Mouse (Mus musculus) T-cell, adult 2 months (primary cell): ENCODE data around the gene Mei1.
A peak's percentile ranks its signal among the peaks of the same experiment; 100 is the strongest.

Experiments used
- DNase-seq: peaks from one replicate; pipeline ENCODE4 v3.0.0; 2022; ENCODE audit warnings: low spot score

Gene Mei1

GRCm38 (mm10) chr15:82069898-82070297 lies at the start of gene Mei1:
Gene Mei1 (plus strand): TSS chr15:82069996.
- no peak for DNase-seq

GRCm38 (mm10) chr15:82022535-82023088 lies 47.2 kb upstream of the Mei1 start:
- DNase-seq, result no peak

- DNase-seq, result no peak
These were observed 45.7 kb upstream of the Mei1 start for GRCm38 (mm10) chr15:82023965-82024635.

- DNase-seq, result no peak
These were observed 42.5 kb upstream of the Mei1 start for GRCm38 (mm10) chr15:82027276-82027675.

- DNase-seq, result no peak
These were observed 42.1 kb upstream of the Mei1 start for GRCm38 (mm10) chr15:82027726-82028125.

- no peak for DNase-seq
These were observed 37.4 kb upstream of the Mei1 start for GRCm38 (mm10) chr15:82032386-82032785.

- DNase-seq, result no peak
These were observed 36.0 kb upstream of the Mei1 start, which contains the start of gene Desi1 for GRCm38 (mm10) chr15:82033762-82034161. Gene Desi1 (minus strand): TSS chr15:82033862.

- peak; percentile 59 for DNase-seq
These were observed 33.7 kb upstream of the Mei1 start for GRCm38 (mm10) chr15:82035904-82036689.

GRCm38 (mm10) chr15:82040650-82041049 lies 29.1 kb upstream of the Mei1 start:
- peak; percentile 63 for DNase-seq

GRCm38 (mm10) chr15:82044166-82044784 lies 25.5 kb upstream of the Mei1 start:
- peak; percentile 36 for DNase-seq

GRCm38 (mm10) chr15:82046246-82046891 lies 23.4 kb upstream of the Mei1 start:
- no peak for DNase-seq

GRCm38 (mm10) chr15:82047080-82047883 lies 22.5 kb upstream of the Mei1 start, which contains the start of gene Snu13:
Gene Snu13 (minus strand): TSS chr15:82047598.
- peak; percentile 94 for DNase-seq

- DNase-seq, result no peak
These were observed 17.3 kb upstream of the Mei1 start for GRCm38 (mm10) chr15:82052544-82052943.

- no peak for DNase-seq
These were observed 11.0 kb upstream of the Mei1 start, which contains the start of gene 4930407I10Rik for GRCm38 (mm10) chr15:82058719-82059201. Gene 4930407I10Rik (plus strand): TSS chr15:82059151.

GRCm38 (mm10) chr15:82063909-82064308 lies 5.9 kb upstream of the Mei1 start:
- no peak for DNase-seq

GRCm38 (mm10) chr15:82065511-82065910 lies 4.3 kb upstream of the Mei1 start:
- DNase-seq, result peak; percentile 42

GRCm38 (mm10) chr15:82071816-82072469 lies 2.1 kb downstream of the Mei1 start:
- DNase-seq, result no peak

GRCm38 (mm10) chr15:82073490-82073889 lies 3.7 kb downstream of the Mei1 start:
- no peak for DNase-seq

GRCm38 (mm10) chr15:82079883-82080282 lies 10.1 kb downstream of the Mei1 start:
- no peak for DNase-seq

- peak; percentile 34 for DNase-seq
These were observed 11.4 kb downstream of the Mei1 start for GRCm38 (mm10) chr15:82081161-82081560.
